Mouse (Mus musculus) lung, postnatal 0 days (tissue): ENCODE data around the gene Ttc39b. TPM values are rescaled to one million over a fixed set of nuclear protein-coding genes. Genes with fewer than 3 reads are reported as not detected.

Experiments used
- ATAC-seq: fragments of 200-750 bp; cut with Nextera tagmentation; 2 replicates; pipeline ENCODE4 v1.8.0; 2017; ENCODE audit warnings: moderate library complexity
- DNase-seq: peaks from one replicate; pipeline ENCODE4 v3.0.0-alpha.2; 2016; ENCODE audit warnings: low spot score
- H3K27ac ChIP-seq: fragments of 300-500 bp; sonication (generic); 2 replicates; pipeline ENCODE4 v1.5.1; 2014; ENCODE audit warnings: antibody characterized with exemption, mild to moderate bottlenecking, low read length, mixed read lengths
- H3K27me3 ChIP-seq: fragments of 300-500 bp; sonication (generic); replicated peaks from 2 replicates; pipeline ENCODE4 v1.6.1; 2014; ENCODE audit warnings: low read length, mixed read lengths; ENCODE audit not compliant: insufficient read depth
- H3K36me3 ChIP-seq: fragments of 300-500 bp; sonication (generic); 2 replicates; pipeline ENCODE4 v1.6.1; 2014; ENCODE audit warnings: low read length, mixed read lengths; ENCODE audit not compliant: insufficient read depth
- H3K4me1 ChIP-seq: fragments of 300-500 bp; sonication (generic); 2 replicates; pipeline ENCODE4 v1.6.1; 2014; ENCODE audit warnings: antibody characterized with exemption, low read depth, low read length, mixed read lengths; ENCODE audit not compliant: insufficient read depth
- H3K4me2 ChIP-seq: fragments of 300-500 bp; sonication (generic); replicated peaks from 2 replicates; pipeline ENCODE4 v1.6.1; 2014; ENCODE audit warnings: low read depth, mild to moderate bottlenecking, low read length, moderate library complexity, mixed read lengths
- H3K4me3 ChIP-seq: fragments of 300-500 bp; sonication (generic); 2 replicates; pipeline ENCODE4 v1.5.1; 2014; ENCODE audit warnings: low read depth, low read length
- H3K9ac ChIP-seq: fragments of 300-500 bp; sonication (generic); replicated peaks from 2 replicates; pipeline ENCODE4 v1.6.1; 2014; ENCODE audit warnings: low read depth, mild to moderate bottlenecking
- H3K9me3 ChIP-seq: fragments of 300-500 bp; sonication (generic); 2 replicates; pipeline ENCODE4 v1.6.1; 2016; ENCODE audit warnings: low read length, mixed read lengths
- CTCF ChIP-seq: IDR thresholded peaks from 2 replicates; pipeline ENCODE4 v1.5.1; 2016; ENCODE audit warnings: antibody characterized with exemption, mild to moderate bottlenecking
- EP300 ChIP-seq: IDR thresholded peaks from 2 replicates; pipeline ENCODE4 v1.6.1; 2016; ENCODE audit warnings: antibody characterized with exemption, mild to moderate bottlenecking, control low read depth
- WGBS: fragments of 180-500 bp; shearing (Covaris S2); extraction: QIAGEN DNeasy Blood & Tissue Kit; methylation state at CpG from one replicate; pipeline ENCODE4 v1.1.7; 2014; 5-methylcytosine and 5-hydroxymethylcytosine counted together
- polyA plus RNA-seq: library from polyadenylated mRNA; unstranded; fragments of >200 nt; fragmentation: Nextera tagmentation; extraction: Ambion mirVana; gene quantifications from 2 replicates; pipeline ENCODE4 v1.2.1, GENCODE M21; 2015

The Ttc39b gene
- polyA plus RNA-seq, 1 experiment from 2014 or later, result 7.5 TPM

GRCm38 (mm10) chr4:83350719-83351118 is 26.7 kb upstream of the Ttc39b start:
- ATAC-seq, result peak; percentile 88
- no peak overlapping the region for H3K27ac ChIP-seq

GRCm38 (mm10) chr4:83348970-83349369 is 24.9 kb upstream of the Ttc39b start:
- Histone ChIP-seq H3K27ac (no peak overlapping the region), H3K9ac (no peak overlapping the region), H3K4me3 (no peak overlapping the region), H3K9me3 (no peaks in the 10 kb centered on the region), H3K4me1 (no peaks in the 10 kb centered on the region), H3K4me2 (no peak overlapping the region), H3K36me3 (no peaks in the 10 kb centered on the region), H3K27me3 (no peaks in the 10 kb centered on the region)
- no peak for ATAC-seq
- 91% methylated on average over 1 of the region's 1 CpGs for WGBS
- no peak for DNase-seq
- TF ChIP-seq EP300 (no peak), CTCF (no peak)

More at GRCm38 (mm10) chr4:83350719-83351118, 26.7 kb upstream of the Ttc39b start:
- no peaks in the 10 kb centered on the region for H3K36me3 ChIP-seq
- no peaks in the 10 kb centered on the region for H3K4me1 ChIP-seq
- no peak overlapping the region for H3K4me2 ChIP-seq
- no peaks in the 10 kb centered on the region for H3K9me3 ChIP-seq
- no peak overlapping the region for H3K9ac ChIP-seq
- 43% methylated on average over 6 of the region's 6 CpGs for WGBS
- no peak for TF ChIP-seq EP300
- TF ChIP-seq CTCF, result no peak
- H3K4me3 ChIP-seq, result no peak overlapping the region
- H3K27me3 ChIP-seq, result no peaks in the 10 kb centered on the region
- peak; percentile 77 for DNase-seq

GRCm38 (mm10) chr4:83343895-83344294 is 19.8 kb upstream of the Ttc39b start:
- no peak overlapping the region for H3K9ac ChIP-seq
- TF ChIP-seq CTCF (peak; percentile 71), EP300 (no peak)
- WGBS, result 44% methylated on average over 2 of the region's 2 CpGs
- H3K9me3 ChIP-seq, result no peaks in the 10 kb centered on the region
- no peaks in the 10 kb centered on the region for H3K4me1 ChIP-seq
- H3K36me3 ChIP-seq, result no peaks in the 10 kb centered on the region
- no peak overlapping the region for H3K4me2 ChIP-seq
- H3K27ac ChIP-seq, result no peak overlapping the region
- DNase-seq (peak; percentile 43), ATAC-seq (no peak)
- H3K27me3 ChIP-seq, result no peaks in the 10 kb centered on the region
- H3K4me3 ChIP-seq, result no peak overlapping the region

GRCm38 (mm10) chr4:83343146-83343823 is 19.2 kb upstream of the Ttc39b start:
- WGBS, result 58% methylated on average over 9 of the region's 9 CpGs

GRCm38 (mm10) chr4:83342268-83342970 is 18.4 kb upstream of the Ttc39b start:
- 34% methylated on average over 14 of the region's 14 CpGs for WGBS
- DNase-seq, result no peak
- Histone ChIP-seq H3K36me3 (no peaks in the 10 kb centered on the region), H3K27me3 (no peaks in the 10 kb centered on the region), H3K4me1 (no peaks in the 10 kb centered on the region), H3K4me3 (no peak overlapping the region), H3K4me2 (peak overlapping the region; percentile 20), H3K27ac (no peak overlapping the region), H3K9ac (no peak overlapping the region), H3K9me3 (no peaks in the 10 kb centered on the region)
- TF ChIP-seq EP300 (no peak), CTCF (no peak)
- ATAC-seq, result no peak

More at GRCm38 (mm10) chr4:83343146-83343823, 19.2 kb upstream of the Ttc39b start:
- Histone ChIP-seq H3K9me3 (no peaks in the 10 kb centered on the region), H3K4me3 (no peak overlapping the region), H3K9ac (no peak overlapping the region), H3K4me1 (no peaks in the 10 kb centered on the region), H3K27me3 (no peaks in the 10 kb centered on the region), H3K27ac (no peak overlapping the region), H3K4me2 (no peak overlapping the region), H3K36me3 (no peaks in the 10 kb centered on the region)
- TF ChIP-seq EP300 (no peak), CTCF (no peak)
- no peak for ATAC-seq
- no peak for DNase-seq

GRCm38 (mm10) chr4:83339393-83339792 is 15.3 kb upstream of the Ttc39b start:
- Histone ChIP-seq H3K4me1 (no peaks in the 10 kb centered on the region), H3K36me3 (no peaks in the 10 kb centered on the region), H3K9me3 (no peaks in the 10 kb centered on the region), H3K4me3 (no peak overlapping the region), H3K27ac (no peak overlapping the region), H3K4me2 (no peak overlapping the region), H3K9ac (no peak overlapping the region), H3K27me3 (no peaks in the 10 kb centered on the region)
- DNase-seq, result no peak
- 55% methylated on average over 1 of the region's 1 CpGs for WGBS
- ATAC-seq, result no peak
- no peak for TF ChIP-seq EP300
- TF ChIP-seq CTCF, result no peak
